In genomic region chr15:79250236-79250635, GRCm38 (mm10) we compare ENCODE assay signal across 24 mouse cellular contexts. TPM values are rescaled to one million over a fixed set of nuclear protein-coding genes. Genes with fewer than 3 reads are reported as not detected.
"Had no signal": no experiment of that assay in that cellular context is flagged by ENCODE, and none has a peak within 500 bp of the region (broad histone marks: within the 10 kb centered on the region; RNA-seq: fewer than 3 reads in every experiment).

No protein-coding gene starts in this region.

- DNase-seq: lung, adult 2 months; lung, postnatal 14 days; lung, postnatal 4 days; midbrain, embryonic 14.5 days; retina, postnatal 1 day; right cerebral cortex, adult 18-20 months; right cerebral cortex, postnatal 25 days; right cerebral cortex, postnatal 4 days; spleen, adult 18-20 months; thymus, adult 18-20 months; thymus, postnatal 14 days; thymus, postnatal 36 days had no signal

- ATAC-seq: lung, postnatal 0 days; midbrain, embryonic 16.5 days had no signal

- H3K9me3 ChIP-seq: lung, embryonic 15.5 days; midbrain, embryonic 10.5 days; midbrain, embryonic 12.5 days; neural tube, embryonic 13.5 days; neural tube, embryonic 15.5 days had no signal

- H3K4me2 ChIP-seq: lung, embryonic 15.5 days; midbrain, embryonic 12.5 days; neural tube, embryonic 13.5 days; neural tube, embryonic 15.5 days had no signal

- H3K4me3 ChIP-seq: lung, embryonic 15.5 days; midbrain, embryonic 10.5 days; midbrain, embryonic 12.5 days; myocyte; neural tube, embryonic 13.5 days; neural tube, embryonic 15.5 days had no signal

- H3K27ac ChIP-seq: lung, embryonic 15.5 days; midbrain, embryonic 10.5 days; midbrain, embryonic 12.5 days; neural tube, embryonic 13.5 days; neural tube, embryonic 15.5 days had no signal

- H3K9ac ChIP-seq: lung, embryonic 15.5 days; midbrain, embryonic 12.5 days; neural tube, embryonic 13.5 days; neural tube, embryonic 15.5 days had no signal

RNA-seq across cellular contexts. Expression of gene Slc16a8, which starts 4.3 kb away (rescaled TPM):
- total RNA-seq: megakaryocyte, adult 5-6 weeks; megakaryocyte-erythroid progenitor cell, adult 5-6 weeks had no signal
- polyA plus RNA-seq: neural tube, embryonic 11.5 days; thymus, postnatal 0 days had no signal

RNA-seq across cellular contexts. Expression of gene Gm49486, which starts 21.0 kb away (rescaled TPM):
- total RNA-seq: megakaryocyte-erythroid progenitor cell, adult 5-6 weeks had no signal

RNA-seq across cellular contexts. Expression of gene Baiap2l2, which starts 35.1 kb away (rescaled TPM):
- total RNA-seq: megakaryocyte, adult 5-6 weeks; megakaryocyte-erythroid progenitor cell, adult 5-6 weeks had no signal
